Mouse (Mus musculus) stomach, postnatal 0 days (tissue): ENCODE measurements at regions not wholly inside any gene's neighbourhood (a gene's known extent, or its start where the extent isn't known, plus 50 kb on each side); places are given as distances from the start of the nearest gene placed in this dataset.

Experiments
- CTCF ChIP-seq: IDR thresholded peaks from 2 replicates; pipeline ENCODE4 v1.5.1; 2016; ENCODE audit warnings: antibody characterized with exemption, low read depth, mild to moderate bottlenecking, moderate library complexity
- EP300 ChIP-seq: optimal IDR thresholded peaks from 2 replicates; pipeline ENCODE3; 2016; ENCODE audit warnings: antibody characterized with exemption

DNA sequence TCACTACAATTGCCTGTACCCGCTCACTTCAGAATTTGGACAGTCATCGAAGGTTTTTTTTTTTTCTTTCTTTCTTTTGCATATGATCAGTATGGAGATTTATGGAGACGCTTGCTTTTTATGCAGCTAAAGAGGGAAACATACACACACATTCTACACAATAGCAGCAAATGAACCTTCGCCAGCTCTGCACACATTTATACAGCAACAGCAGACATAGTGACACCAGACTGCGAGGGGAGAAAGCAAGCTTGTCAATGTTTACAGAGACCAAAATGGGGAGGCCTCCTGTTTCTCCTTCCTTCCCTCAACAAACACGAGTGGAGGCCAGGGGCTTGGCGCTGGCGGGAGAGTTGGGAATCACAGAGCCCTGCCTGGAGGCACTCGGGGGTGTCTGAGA, 202.8 kb upstream of the 3110018I06Rik start:
- TF ChIP-seq CTCF: no peak
- TF ChIP-seq EP300: no peak
